Mouse (Mus musculus): ENCODE measurements around the gene Acot4.
"Not testable (repeated sequence)": the region's sequence is repeated elsewhere in the genome, so short reads cannot be mapped to it uniquely, and the experiment has no call there.

Acot4 gene

GRCm38 (mm10) chr12:84077371-84077990, 39.3 kb downstream of the Acot4 start:
- no peak for DNase-seq (ENCODE audit: low read depth, low spot score)

GRCm38 (mm10) chr12:84083842-84084241, 45.7 kb downstream of the Acot4 start:
- no peak for DNase-seq (ENCODE audit: low read depth, low spot score)

GRCm38 (mm10) chr12:84084581-84084980, 46.4 kb downstream of the Acot4 start:
- DNase-seq (ENCODE audit: low read depth, low spot score): no peak

GRCm38 (mm10) chr12:84094666-84095065, 56.5 kb downstream of the Acot4 start:
- DNase-seq (ENCODE audit: low read depth, low spot score): not testable (repeated sequence)
